Mouse (Mus musculus): ENCODE data around the gene Tmcc1. TPM values are rescaled to one million over a fixed set of nuclear protein-coding genes. Genes with fewer than 3 reads are reported as not detected.

Tmcc1 gene
- total RNA-seq, 2 experiments from 2014 or later, result 14.7 to 18.3 TPM

GRCm38 (mm10) chr6:115983306-115984038 is 209.8 kb downstream of the Tmcc1 start:
- ATAC-seq (replicated peaks; ENCODE audit: low FRiP score, poor library complexity, severe bottlenecking), result no peak

DNA sequence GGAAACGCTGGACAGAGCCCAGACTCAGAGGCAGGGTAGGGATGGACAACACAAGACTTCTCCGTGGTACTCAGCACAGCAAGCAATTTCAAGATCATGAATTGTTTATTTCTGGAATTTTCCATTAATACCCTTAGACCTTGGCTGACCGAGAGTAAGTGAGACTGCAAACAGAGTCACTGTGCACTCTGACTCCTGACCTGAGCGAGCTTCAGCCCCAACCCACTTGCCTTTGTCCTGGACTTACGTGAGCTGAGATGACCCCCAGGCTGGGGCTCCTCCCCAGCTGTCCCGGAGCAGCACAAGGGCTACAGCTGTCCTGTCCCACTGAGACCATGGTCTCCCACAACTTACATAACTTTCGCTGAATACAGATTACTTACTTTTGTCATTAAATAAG is 210.4 kb downstream of the Tmcc1 start:
- ATAC-seq (replicated peaks; ENCODE audit: low FRiP score, poor library complexity, severe bottlenecking), result no peak

- no peak for ATAC-seq (replicated peaks; ENCODE audit: low FRiP score, poor library complexity, severe bottlenecking)
These were observed 214.7 kb downstream of the Tmcc1 start for GRCm38 (mm10) chr6:115978596-115978995.

- no peak for ATAC-seq (replicated peaks; ENCODE audit: low FRiP score, poor library complexity, severe bottlenecking)
These were observed 215.5 kb downstream of the Tmcc1 start for GRCm38 (mm10) chr6:115977810-115978209.

- ATAC-seq (replicated peaks; ENCODE audit: low FRiP score, poor library complexity, severe bottlenecking), result no peak
These were observed 217.7 kb downstream of the Tmcc1 start for GRCm38 (mm10) chr6:115975606-115976005.

DNA sequence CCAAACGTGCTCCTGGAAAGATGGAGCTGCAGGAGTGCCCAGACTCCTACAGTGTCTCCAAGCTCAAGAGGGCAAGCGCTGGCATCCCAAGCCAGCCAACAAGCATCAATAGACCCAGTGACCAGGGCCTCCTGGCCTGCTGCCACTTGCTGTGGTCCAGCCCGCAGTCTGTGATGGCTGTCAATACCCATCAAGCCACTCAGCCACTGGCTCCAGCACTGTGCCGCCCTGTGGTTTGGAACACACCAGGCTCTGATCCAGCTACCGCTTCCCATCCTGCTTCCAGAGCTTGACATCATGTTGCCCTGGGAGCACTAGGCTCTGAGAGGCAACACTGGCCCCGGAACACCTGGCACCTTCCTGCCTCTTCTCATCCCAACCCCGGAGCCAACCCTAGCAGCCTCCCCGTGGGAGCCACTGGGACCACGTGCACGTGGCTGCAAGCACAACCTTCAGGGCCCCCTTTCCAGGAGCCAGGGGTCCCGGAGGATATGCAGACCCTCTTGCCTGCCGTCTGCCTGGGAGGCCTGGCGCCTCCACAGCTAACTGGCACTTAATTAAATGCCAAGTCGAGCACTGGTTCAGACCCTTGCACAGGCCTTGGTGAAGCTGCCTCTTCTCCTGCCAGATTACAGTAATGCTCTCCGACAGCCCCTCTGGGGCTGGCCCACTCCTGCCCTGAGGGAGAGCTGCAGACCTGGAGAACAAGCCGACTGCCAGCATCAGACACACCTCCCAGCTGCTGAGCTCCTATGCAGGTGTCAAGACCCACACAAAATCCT is 219.2 kb downstream of the Tmcc1 start:
- ATAC-seq (replicated peaks; ENCODE audit: low FRiP score, poor library complexity, severe bottlenecking), result no peak

DNA sequence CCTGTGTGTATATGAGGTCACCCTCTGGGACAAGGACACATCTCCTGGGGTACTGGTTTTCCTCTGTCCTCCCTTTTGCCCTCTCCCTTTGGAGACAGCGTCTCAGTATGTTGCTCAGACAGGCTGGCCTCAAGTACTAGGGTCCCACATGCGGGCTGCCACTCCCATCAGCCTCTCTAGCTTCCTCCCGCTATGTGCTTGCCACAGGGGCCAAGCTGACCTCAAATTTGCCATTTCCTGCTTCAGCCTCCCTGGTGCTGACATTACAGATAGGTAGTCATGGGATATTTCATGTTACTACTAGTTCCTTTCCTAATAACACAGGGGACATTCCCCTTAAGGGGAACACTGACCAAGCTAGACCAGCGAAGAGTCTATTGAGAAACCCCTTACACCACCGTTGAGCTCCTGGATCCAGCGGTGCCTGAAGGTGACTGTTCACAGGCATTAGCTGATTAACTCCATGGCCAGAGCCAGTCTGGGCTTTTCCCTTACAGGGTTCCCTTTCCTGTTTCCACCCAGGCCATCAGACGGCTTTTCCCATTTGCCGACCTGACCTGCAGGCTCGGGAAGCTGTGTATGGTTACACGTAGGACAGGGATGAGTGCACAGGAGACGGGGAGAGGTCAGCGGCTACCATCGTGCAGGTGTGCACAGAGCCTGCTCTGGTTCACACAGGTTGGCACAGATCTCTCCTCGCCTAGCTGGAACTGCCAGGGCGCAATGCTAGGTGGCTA is 220.0 kb downstream of the Tmcc1 start:
- ATAC-seq (replicated peaks; ENCODE audit: low FRiP score, poor library complexity, severe bottlenecking), result no peak

GRCm38 (mm10) chr6:115972083-115972764 is 221.1 kb downstream of the Tmcc1 start:
- ATAC-seq (replicated peaks; ENCODE audit: low FRiP score, poor library complexity, severe bottlenecking), result no peak

GRCm38 (mm10) chr6:115971273-115972060 is 221.8 kb downstream of the Tmcc1 start:
- no peak for ATAC-seq (replicated peaks; ENCODE audit: low FRiP score, poor library complexity, severe bottlenecking)

- ATAC-seq (replicated peaks; ENCODE audit: low FRiP score, poor library complexity, severe bottlenecking), result no peak
These were observed 223.3 kb downstream of the Tmcc1 start for GRCm38 (mm10) chr6:115969952-115970351.

GRCm38 (mm10) chr6:115969103-115969502 is 224.2 kb downstream of the Tmcc1 start:
- no peak for ATAC-seq (replicated peaks; ENCODE audit: low FRiP score, poor library complexity, severe bottlenecking)

DNA sequence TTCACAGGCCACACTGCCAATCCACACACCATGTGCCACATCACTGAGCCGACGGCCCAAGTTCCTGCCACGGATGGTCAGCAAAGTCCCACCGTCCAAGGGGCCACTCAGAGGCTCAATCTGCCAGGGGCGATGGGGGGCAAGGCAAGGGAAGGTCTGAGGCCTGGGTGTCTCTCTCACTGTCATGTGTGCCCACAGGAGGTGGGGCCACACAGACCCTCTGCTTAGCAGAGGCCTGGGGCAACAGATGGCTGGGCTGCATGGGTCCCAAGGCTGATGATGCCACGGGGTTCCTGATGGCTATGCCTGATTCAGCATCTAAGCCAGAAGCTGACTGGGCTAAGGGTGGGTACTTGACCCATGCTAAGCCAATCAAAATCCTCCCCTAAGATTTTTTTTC is 224.6 kb downstream of the Tmcc1 start:
- 0 out of 2 replicates have a peak, but pooled peaks have one; percentile 19 for ATAC-seq (replicated peaks; ENCODE audit: low FRiP score, poor library complexity, severe bottlenecking)

Other genes starting within 250 kb of the Tmcc1 start
- not detected in 2 replicates for gene H1foo, start 248.5 kb downstream of the Tmcc1 start, total RNA-seq (2015; ENCODE audit: low replicate concordance)
- not detected in 2 replicates for gene H1foo, start 248.5 kb downstream of the Tmcc1 start, total RNA-seq (2017; ENCODE audit: low replicate concordance)
- 10.0 and 55.1 TPM in 2 replicates for gene Plxnd1, start 198.5 kb downstream of the Tmcc1 start, total RNA-seq (2015; ENCODE audit: low replicate concordance)
- gene Plxnd1, start 198.5 kb downstream of the Tmcc1 start, total RNA-seq (2017; ENCODE audit: low replicate concordance), result 11.8 and 18.1 TPM in 2 replicates
- 26.1 and 30.7 TPM in 2 replicates for gene Washc2, start 14.6 kb upstream of the Tmcc1 start, total RNA-seq (2015; ENCODE audit: low replicate concordance)
- 18.5 and 21.6 TPM in 2 replicates for gene Washc2, start 14.6 kb upstream of the Tmcc1 start, total RNA-seq (2017; ENCODE audit: low replicate concordance)
- 3.8 and 17.6 TPM in 2 replicates for gene Zfand4, start 70.7 kb upstream of the Tmcc1 start, total RNA-seq (2015; ENCODE audit: low replicate concordance)
- 8.4 and 25.7 TPM in 2 replicates for gene Zfand4, start 70.7 kb upstream of the Tmcc1 start, total RNA-seq (2017; ENCODE audit: low replicate concordance)
- gene March8, start 144.5 kb upstream of the Tmcc1 start, total RNA-seq (2015; ENCODE audit: low replicate concordance), result 546 and 733 TPM in 2 replicates
- 1,003 and 1,028 TPM in 2 replicates for gene March8, start 144.5 kb upstream of the Tmcc1 start, total RNA-seq (2017; ENCODE audit: low replicate concordance)

Measured in erythroblast, adult 5-6 weeks (primary cell).